Mouse (Mus musculus): ENCODE data around the gene Wdr11.

Wdr11 gene

GRCm38 (mm10) chr7:129652901-129653460, 61.3 kb downstream of the Wdr11 start:
- in situ Hi-C loops (cut with MboI, MseI) = loop anchor here (5.0 kb wide), 2 partner anchors 619 to 824 kb away; no protein-coding TSS in a partner anchor

GRCm38 (mm10) chr7:129653791-129654271, 62.2 kb downstream of the Wdr11 start:
- in situ Hi-C loops (cut with MboI, MseI) = loop anchor here (5.0 kb wide), 2 partner anchors 618 to 823 kb away; no protein-coding TSS in a partner anchor

DNA sequence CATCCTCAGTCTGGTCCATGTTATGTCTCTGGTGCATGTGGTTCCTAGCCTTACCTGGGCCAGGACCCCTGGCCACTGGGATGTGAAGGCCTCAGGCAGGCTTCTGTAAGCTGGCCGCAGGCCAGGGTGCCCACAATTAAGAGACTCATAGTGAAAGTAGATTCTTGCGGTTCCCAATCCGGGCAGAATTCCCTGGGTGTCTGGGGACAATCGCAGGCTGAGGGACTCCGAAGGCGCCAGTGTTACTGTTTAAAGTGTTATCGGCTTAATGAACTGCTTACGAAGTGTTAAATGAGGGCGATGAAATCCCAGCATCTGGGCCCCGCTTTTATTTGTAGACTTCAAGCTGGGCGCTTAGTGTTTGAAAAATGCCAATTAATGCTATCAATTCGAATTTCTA, 63.3 kb downstream of the Wdr11 start:
- in situ Hi-C loops (cut with MboI, MseI) = loop anchor here (5.0 kb wide), 2 partner anchors 617 to 822 kb away; no protein-coding TSS in a partner anchor

DNA sequence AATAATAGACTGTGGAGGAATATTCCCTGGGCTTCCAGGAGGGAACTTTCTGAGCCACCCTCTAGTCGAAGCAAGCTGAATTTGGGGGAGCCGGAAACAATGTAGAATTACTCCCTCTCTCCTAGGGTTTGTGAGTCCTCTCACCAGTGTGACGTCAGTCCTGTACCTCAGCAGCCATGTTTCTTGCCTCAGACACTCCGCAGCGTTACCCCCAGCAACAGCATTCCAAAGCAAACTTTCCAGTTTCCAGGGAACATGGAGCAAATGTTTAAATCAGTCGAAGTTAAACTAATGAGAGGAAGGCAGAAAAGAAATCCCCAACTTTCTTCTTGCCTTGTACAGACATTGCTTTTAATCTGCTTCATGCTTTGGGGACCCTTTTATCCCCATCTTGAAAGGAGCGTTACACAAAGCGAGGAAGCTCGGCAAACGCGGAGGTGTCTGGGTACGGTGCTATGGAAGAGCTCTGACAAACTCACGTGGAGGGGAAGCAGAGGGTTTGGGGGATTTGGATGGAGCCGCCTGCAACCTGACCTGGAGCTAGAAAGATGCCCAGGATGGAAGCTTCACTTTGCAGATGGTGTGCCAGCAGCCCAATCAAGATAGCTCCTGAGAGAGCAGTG, 64.1 kb downstream of the Wdr11 start:
- in situ Hi-C loops (cut with MboI, MseI) = no loop called here

- in situ Hi-C loops (cut with MboI, MseI) = no loop called here
Observed at GRCm38 (mm10) chr7:129657867-129658266, 66.2 kb downstream of the Wdr11 start.

- in situ Hi-C loops (cut with MboI, MseI) = no loop called here
Observed at GRCm38 (mm10) chr7:129659755-129660154, 68.1 kb downstream of the Wdr11 start.

DNA sequence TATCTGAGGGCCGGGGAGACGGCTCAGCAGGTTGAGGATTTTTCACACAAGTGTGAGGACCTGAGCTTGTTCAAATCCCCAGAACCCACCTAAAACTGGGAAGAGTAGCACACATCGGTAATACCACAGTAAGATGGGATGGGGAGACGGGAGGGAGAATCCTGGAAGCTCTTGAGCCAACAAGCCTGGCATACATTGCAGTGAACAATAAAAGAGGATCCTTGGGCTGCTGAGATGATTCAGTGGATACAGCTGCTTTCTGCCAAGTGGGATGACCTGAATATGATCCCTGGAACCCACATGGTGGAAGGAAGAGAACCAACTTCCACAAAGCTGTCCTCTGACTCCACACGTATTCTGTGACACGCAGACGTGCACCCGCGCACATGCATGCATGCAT, 68.9 kb downstream of the Wdr11 start:
- in situ Hi-C loops (cut with MboI, MseI) = no loop called here

- in situ Hi-C loops (cut with MboI, MseI) = no loop called here
Observed at GRCm38 (mm10) chr7:129662051-129662789, 70.6 kb downstream of the Wdr11 start.

- in situ Hi-C loops (cut with MboI, MseI) = no loop called here
Observed at GRCm38 (mm10) chr7:129663781-129664505, 72.3 kb downstream of the Wdr11 start.

GRCm38 (mm10) chr7:129665411-129665810, 73.7 kb downstream of the Wdr11 start:
- in situ Hi-C loops (cut with MboI, MseI) = loop anchor here (5.0 kb wide), 1 partner anchor 67 kb away; no protein-coding TSS in a partner anchor

DNA sequence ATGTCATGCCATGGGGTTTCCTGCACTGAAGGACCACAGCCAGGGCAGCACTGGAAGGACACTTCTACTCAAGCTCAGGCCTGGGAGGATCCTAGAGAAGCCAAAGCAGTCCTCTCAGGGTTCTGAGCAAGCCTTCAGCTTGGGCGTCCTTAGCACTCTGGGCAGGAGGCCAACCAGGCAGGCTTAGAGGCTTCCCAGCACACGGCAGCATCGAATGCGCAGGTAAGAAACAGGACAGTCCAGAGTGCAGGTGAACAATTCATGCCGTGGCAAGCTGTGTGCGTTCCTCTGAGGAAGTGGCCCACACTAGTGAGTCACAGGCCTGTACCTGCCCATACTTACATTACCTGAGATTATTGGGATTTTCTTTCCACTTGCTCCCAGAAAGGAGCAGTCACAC, 74.3 kb downstream of the Wdr11 start:
- in situ Hi-C loops (cut with MboI, MseI) = loop anchor here (5.0 kb wide), 1 partner anchor 66 kb away; no protein-coding TSS in a partner anchor

DNA sequence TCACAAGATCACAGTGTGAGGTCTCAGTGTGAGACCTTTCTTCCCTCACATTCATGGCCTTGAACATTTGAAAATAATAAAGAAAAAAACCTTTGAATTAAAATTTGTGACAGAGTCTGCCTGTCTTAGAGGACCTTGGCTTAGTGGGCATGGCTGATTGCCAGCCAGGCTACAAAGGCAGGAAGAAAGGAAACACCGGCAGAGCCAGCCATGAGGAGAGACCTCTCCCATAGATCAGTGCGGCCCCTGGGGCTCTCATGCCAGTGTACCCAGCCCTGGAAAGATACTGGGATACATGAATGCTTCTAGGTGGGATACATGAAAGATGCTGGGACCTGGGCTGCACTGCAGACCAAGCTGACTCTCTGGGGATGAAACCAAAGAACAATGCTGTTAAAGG, 74.9 kb downstream of the Wdr11 start:
- in situ Hi-C loops (cut with MboI, MseI) = loop anchor here (5.0 kb wide), 1 partner anchor 66 kb away; no protein-coding TSS in a partner anchor

- in situ Hi-C loops (cut with MboI, MseI) = no loop called here
Observed at GRCm38 (mm10) chr7:129670280-129670679, 78.6 kb downstream of the Wdr11 start.

DNA sequence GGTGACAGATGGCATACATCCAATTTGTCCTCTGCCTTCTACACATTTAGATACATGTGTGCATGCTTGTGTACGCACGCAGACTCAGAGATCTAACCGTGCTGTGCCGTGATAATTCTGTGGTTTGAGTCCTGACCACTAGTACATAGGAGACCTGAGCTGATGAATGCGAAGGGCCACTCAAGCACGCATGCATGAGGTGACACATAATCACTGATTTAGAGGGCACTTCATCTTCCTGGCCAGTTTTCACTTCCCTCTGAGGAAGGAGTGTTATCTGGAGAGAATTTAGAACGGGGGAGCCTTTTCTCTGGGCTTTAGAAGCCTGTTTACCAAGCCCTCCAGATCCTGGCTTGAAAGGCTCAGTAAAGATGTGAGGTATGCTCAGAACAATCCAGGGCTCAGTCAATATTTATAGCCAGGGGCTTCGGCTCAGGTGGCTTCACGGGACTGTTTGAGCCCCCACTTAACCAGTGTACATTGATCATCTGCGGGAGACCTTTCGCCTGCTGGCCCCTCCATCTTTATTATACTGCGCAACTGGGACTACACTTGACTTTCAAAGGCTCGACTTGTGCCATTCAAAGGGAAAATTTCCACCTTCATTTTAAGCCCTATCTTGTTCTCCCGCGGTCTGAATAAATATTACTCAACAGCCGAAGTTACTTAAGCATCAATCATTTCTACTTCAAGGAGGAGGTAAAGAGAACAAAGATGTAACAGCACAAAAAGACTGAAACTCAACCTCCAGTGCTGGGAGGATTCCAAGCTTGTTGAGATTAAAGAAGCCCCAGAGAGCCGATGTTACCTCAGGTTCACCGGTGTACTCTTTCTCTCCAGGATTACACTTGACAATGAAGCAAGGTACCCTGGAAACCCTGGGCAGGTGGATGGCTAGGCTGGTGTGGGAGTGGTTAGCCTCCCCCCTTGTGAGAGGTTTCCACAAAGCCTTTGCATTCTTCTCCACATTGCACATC, 80.3 kb downstream of the Wdr11 start:
- in situ Hi-C loops (cut with MboI, MseI) = no loop called here

GRCm38 (mm10) chr7:129673776-129674175, 82.1 kb downstream of the Wdr11 start:
- in situ Hi-C loops (cut with MboI, MseI) = no loop called here

DNA sequence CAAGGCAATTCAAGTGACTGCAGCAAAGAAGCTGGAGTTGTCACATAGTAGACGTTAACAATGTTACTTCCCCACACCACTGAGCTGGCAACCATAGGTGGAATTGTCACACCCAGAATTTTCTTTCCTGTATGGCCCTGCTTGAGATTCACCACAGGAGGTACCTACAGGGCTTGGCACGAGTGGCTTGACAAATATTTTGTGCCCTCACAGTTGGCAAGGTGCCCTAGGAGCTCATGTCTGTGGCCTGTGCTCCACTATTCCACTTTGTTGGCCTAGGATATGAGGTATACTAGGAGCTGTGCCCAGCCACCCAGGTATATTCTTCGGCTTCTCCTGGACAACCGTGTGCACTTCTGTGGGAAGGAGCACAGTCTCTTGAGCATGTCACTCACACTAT, 82.9 kb downstream of the Wdr11 start:
- in situ Hi-C loops (cut with MboI, MseI) = no loop called here

- in situ Hi-C loops (cut with MboI, MseI) = no loop called here
Observed at GRCm38 (mm10) chr7:129675852-129676251, 84.2 kb downstream of the Wdr11 start.

- in situ Hi-C loops (cut with MboI, MseI) = no loop called here
Observed at GRCm38 (mm10) chr7:129677141-129677540, 85.5 kb downstream of the Wdr11 start.

GRCm38 (mm10) chr7:129678431-129678830, 86.8 kb downstream of the Wdr11 start:
- in situ Hi-C loops (cut with MboI, MseI) = no loop called here

- in situ Hi-C loops (cut with MboI, MseI) = no loop called here
Observed at GRCm38 (mm10) chr7:129678972-129679371, 87.3 kb downstream of the Wdr11 start.
